Mouse (Mus musculus) bone marrow macrophage, adult 2 months (primary cell): ENCODE results near the gene Scarb1.

ENCODE experiments used
- CTCF ChIP-seq: IDR thresholded peaks from 2 replicates; pipeline ENCODE4 v1.5.1; 2012; ENCODE audit warnings: low read depth, mild to moderate bottlenecking, low read length, moderate library complexity
- POLR2A ChIP-seq: IDR thresholded peaks from 2 replicates; pipeline ENCODE4 v1.6.1; 2012; ENCODE audit warnings: mild to moderate bottlenecking, low read depth, low read length, borderline replicate concordance

DNA sequence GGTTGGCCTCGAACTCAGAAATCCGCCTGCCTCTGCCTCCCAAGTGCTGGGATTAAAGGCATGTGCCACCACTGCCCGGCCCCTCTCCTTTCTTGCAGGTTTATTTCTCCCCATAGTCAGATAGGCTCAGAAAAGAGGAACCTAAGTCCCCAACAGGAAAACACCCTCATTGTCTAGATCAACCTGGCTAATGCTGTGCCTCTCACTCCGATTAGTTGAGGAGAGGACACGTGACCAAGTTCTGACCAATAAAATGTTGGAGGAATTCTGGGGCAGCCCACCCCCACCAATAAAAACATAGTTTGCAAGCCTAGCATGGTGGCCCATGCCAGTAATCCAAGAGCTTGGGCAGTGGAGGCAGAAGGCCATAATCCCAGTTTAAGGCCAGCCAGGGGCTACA lies 11.0 kb upstream of the Scarb1 start:
- TF ChIP-seq POLR2A (no peak), CTCF (no peak)
